Mouse (Mus musculus): ENCODE data around the gene Ces2c. TPM values are rescaled to one million over a fixed set of nuclear protein-coding genes. Genes with fewer than 3 reads are reported as not detected.
"Not testable (repeated sequence)": the region's sequence is repeated elsewhere in the genome, so short reads cannot be mapped to it uniquely, and the experiment has no call there.

Ces2c gene
- total and polyA plus RNA-seq, 2 experiments from 2014 or later = not detected

DNA sequence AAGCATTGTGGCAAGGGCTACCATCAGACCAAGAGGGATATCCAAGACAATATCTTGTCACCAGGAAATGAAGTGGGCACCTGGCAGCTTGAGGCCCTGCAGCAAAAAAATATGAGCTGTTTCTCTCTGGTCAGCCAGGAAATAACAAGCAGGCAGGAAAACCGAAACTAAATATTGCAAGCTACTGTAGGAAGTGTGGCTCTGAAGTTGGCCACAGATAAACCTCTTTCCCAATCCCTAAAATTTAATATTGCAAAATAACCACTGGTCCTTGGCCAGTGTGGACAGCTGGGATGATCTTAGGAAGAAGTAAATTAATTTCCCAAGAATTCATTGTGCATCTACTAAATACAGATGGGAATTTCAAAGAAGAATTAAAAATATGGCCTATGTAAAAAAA is 20.0 kb upstream of the Ces2c start:
- Histone ChIP-seq H3K4me1 (ENCODE audit: control insufficient read depth, insufficient read depth) (no peaks in the 10 kb centered on the region), H3K4me2 (ENCODE audit: low read depth, low read length) (no peak overlapping the region), H3K4me3 (ENCODE audit: low read depth, low read length) (no peak overlapping the region), H3K27ac (ENCODE audit: low read depth) (no peak overlapping the region), H3K36me3 (replicated peaks; ENCODE audit: control insufficient read depth, insufficient read depth, low read length) (no peaks in the 10 kb centered on the region), H3K27me3 (ENCODE audit: control insufficient read depth, insufficient read depth, low read length) (no peaks in the 10 kb centered on the region), H3K9me3 (replicated peaks; ENCODE audit: control insufficient read depth, low read length) (no peaks in the 10 kb centered on the region), H3K9ac (replicated peaks; ENCODE audit: low read depth, low read length) (no peak overlapping the region)
- DNase-seq (ENCODE audit: low spot score) (no peak), ATAC-seq (ENCODE audit: insufficient read depth, low read depth) (no peak)
- TF ChIP-seq EP300 (IDR thresholded peaks at IDR 0.05; ENCODE audit: low read depth) = no peak
- TF ChIP-seq CTCF (IDR thresholded peaks at IDR 0.05; ENCODE audit: low read depth) = no peak
- WGBS = 73% methylated on average over 1 of the region's 1 CpGs

DNA sequence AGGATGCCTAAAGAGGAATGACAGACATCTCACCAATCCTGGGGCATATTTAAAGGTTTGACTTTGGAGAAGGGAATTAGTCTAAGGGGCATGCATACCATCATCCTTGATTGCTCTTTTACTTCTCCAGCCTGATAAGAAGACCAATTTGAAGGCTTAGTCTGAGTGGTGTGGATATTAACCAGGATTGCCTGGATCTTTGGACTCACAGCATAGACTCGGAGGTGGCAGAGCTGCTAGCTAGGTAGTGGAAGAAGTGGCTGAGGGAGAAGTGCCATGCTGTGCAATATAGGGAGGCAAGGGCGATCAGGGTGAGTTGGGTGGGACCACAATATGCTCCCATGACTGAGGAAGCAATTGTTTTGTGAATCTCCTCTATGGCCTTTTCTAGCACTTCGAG is 18.6 kb upstream of the Ces2c start:
- no peaks in the 10 kb centered on the region for H3K9me3 ChIP-seq (replicated peaks; ENCODE audit: control insufficient read depth, low read length)
- no peak overlapping the region for H3K9ac ChIP-seq (replicated peaks; ENCODE audit: low read depth, low read length)
- 59% methylated on average over 3 of the region's 3 CpGs for WGBS
- H3K27ac ChIP-seq (ENCODE audit: low read depth) = no peak overlapping the region
- no peaks in the 10 kb centered on the region for H3K27me3 ChIP-seq (ENCODE audit: control insufficient read depth, insufficient read depth, low read length)
- H3K4me1 ChIP-seq (ENCODE audit: control insufficient read depth, insufficient read depth) = no peaks in the 10 kb centered on the region
- no peak overlapping the region for H3K4me2 ChIP-seq (ENCODE audit: low read depth, low read length)
- no peak overlapping the region for H3K4me3 ChIP-seq (ENCODE audit: low read depth, low read length)
- ATAC-seq (ENCODE audit: insufficient read depth, low read depth) = no peak
- no peak for TF ChIP-seq EP300 (IDR thresholded peaks at IDR 0.05; ENCODE audit: low read depth)
- TF ChIP-seq CTCF (IDR thresholded peaks at IDR 0.05; ENCODE audit: low read depth) = no peak
- DNase-seq (ENCODE audit: low spot score) = no peak
- no peaks in the 10 kb centered on the region for H3K36me3 ChIP-seq (replicated peaks; ENCODE audit: control insufficient read depth, insufficient read depth, low read length)

DNA sequence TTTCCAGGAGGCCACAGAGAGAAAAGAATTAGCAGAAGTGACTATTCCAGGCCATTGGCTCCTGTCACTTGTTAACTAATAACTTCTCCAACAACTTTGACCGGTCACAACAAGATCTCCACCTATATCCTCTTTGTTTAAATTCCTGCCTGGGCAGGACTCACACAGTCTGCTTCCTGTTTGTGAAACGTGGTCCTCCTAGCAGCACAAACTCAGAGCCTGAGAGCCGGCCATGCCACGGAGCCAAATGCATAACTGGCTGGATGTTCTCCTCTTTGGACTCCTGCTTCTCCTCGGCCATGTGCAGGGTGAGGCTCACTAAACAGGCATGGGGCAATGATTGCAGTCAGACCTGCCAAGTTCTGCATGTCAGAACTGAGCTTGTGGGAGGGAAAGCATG is 15.4 kb upstream of the Ces2c start, which contains the start of gene Ces2b:
Gene Ces2b, plus strand, starts transcription at position 133 of the 400 bp plus-strand sequence.
- Histone ChIP-seq H3K27me3 (ENCODE audit: control insufficient read depth, insufficient read depth, low read length) (no peaks in the 10 kb centered on the region), H3K9me3 (replicated peaks; ENCODE audit: control insufficient read depth, low read length) (no peaks in the 10 kb centered on the region), H3K4me1 (ENCODE audit: control insufficient read depth, insufficient read depth) (no peaks in the 10 kb centered on the region), H3K27ac (ENCODE audit: low read depth) (no peak within 1 kb of the TSS), H3K9ac (replicated peaks; ENCODE audit: low read depth, low read length) (no peak within 1 kb of the TSS), H3K4me3 (ENCODE audit: low read depth, low read length) (no peak within 1 kb of the TSS), H3K4me2 (ENCODE audit: low read depth, low read length) (no peak within 1 kb of the TSS), H3K36me3 (replicated peaks; ENCODE audit: control insufficient read depth, insufficient read depth, low read length) (no peaks in the 10 kb centered on the region)
- TF ChIP-seq CTCF (IDR thresholded peaks at IDR 0.05; ENCODE audit: low read depth) (no peak), EP300 (IDR thresholded peaks at IDR 0.05; ENCODE audit: low read depth) (no peak)
- ATAC-seq (ENCODE audit: insufficient read depth, low read depth) (no peak), DNase-seq (ENCODE audit: low spot score) (no peak)
- WGBS = 50% methylated on average over 5 of the region's 5 CpGs

DNA sequence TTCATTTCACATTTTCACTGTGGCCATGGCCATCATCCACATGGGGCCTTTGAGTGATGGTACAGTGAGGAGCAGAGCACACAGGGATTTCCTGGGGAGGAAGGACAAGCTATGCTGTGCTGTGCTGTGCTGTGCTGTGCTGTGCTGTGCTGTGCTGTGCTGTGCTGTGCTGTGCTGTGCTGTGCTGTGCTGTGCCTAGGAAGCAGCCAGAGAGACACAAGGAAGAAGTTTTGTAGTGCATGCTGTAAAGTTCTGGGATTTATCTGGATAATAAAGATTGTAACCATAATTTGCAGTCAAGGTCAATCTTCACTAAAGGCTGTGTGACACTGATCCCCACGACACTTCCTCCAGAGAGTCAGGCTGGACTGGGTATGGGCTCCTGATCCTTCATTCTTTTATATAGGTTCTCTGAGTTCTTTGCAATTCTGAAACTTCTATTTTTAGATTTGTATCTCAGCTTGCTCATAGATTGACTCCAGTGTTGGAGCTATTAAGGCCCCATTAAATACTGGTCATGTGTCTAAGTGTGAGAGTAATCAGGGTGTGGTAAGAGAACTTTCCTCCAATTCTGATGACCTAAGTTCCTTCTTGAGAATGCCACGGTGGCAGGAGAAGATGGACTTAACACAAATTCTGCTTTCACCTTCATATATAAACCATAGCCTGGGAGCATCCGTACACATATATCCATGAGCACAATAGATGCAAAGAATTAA is 5.3 kb upstream of the Ces2c start:
- Histone ChIP-seq H3K9ac (replicated peaks; ENCODE audit: low read depth, low read length) (no peak overlapping the region), H3K4me2 (ENCODE audit: low read depth, low read length) (no peak overlapping the region), H3K27me3 (ENCODE audit: control insufficient read depth, insufficient read depth, low read length) (no peaks in the 10 kb centered on the region), H3K27ac (ENCODE audit: low read depth) (no peak overlapping the region), H3K36me3 (replicated peaks; ENCODE audit: control insufficient read depth, insufficient read depth, low read length) (no peaks in the 10 kb centered on the region), H3K4me1 (ENCODE audit: control insufficient read depth, insufficient read depth) (no peaks in the 10 kb centered on the region), H3K4me3 (ENCODE audit: low read depth, low read length) (no peak overlapping the region), H3K9me3 (replicated peaks; ENCODE audit: control insufficient read depth, low read length) (no peaks in the 10 kb centered on the region)
- TF ChIP-seq CTCF (IDR thresholded peaks at IDR 0.05; ENCODE audit: low read depth) (no peak), EP300 (IDR thresholded peaks at IDR 0.05; ENCODE audit: low read depth) (no peak)
- WGBS = 71% methylated on average over 3 of the region's 3 CpGs
- ATAC-seq (ENCODE audit: insufficient read depth, low read depth) (no peak), DNase-seq (ENCODE audit: low spot score) (no peak)

DNA sequence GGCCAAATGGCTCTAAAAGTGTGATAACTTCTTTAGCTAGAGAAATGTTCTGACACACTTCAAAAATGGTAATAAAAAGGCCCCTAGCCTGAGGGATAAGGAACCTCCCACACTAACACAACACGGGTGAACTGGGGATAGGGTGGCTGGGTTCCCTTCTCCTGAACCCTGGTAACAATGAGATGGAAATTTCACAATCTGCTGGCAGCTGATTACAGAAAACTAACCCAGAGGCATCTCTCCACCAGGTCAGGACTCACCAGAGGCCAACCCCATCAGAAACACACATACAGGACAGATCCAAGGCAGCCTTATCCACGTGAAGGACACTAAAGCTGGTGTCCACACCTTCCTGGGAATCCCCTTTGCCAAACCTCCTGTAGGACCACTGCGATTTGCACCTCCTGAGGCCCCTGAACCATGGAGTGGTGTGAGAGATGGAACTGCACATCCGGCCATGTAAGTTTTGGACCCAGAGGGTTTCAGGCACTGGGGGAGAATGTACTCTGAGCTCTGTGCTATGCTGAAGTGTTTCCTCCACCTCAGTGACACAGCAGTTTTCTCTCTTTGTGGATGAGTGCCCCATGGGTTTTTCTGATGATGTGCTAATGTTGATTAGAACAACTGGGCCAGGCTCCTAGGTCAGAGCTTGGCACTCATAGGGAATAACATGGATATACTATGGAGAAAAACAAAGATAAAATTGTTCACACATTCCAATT is 1.0 kb downstream of the Ces2c start:
- no peak for TF ChIP-seq EP300 (IDR thresholded peaks at IDR 0.05; ENCODE audit: low read depth)
- no peak for TF ChIP-seq CTCF (IDR thresholded peaks at IDR 0.05; ENCODE audit: low read depth)
- no peaks in the 10 kb centered on the region for H3K27me3 ChIP-seq (ENCODE audit: control insufficient read depth, insufficient read depth, low read length)
- H3K4me1 ChIP-seq (ENCODE audit: control insufficient read depth, insufficient read depth) = no peaks in the 10 kb centered on the region
- no peak overlapping the region for H3K27ac ChIP-seq (ENCODE audit: low read depth)
- no peak for DNase-seq (ENCODE audit: low spot score)
- ATAC-seq (ENCODE audit: insufficient read depth, low read depth) = no peak
- H3K4me3 ChIP-seq (ENCODE audit: low read depth, low read length) = no peak overlapping the region
- no peaks in the 10 kb centered on the region for H3K9me3 ChIP-seq (replicated peaks; ENCODE audit: control insufficient read depth, low read length)
- 69% methylated on average over 4 of the region's 4 CpGs for WGBS
- no peaks in the 10 kb centered on the region for H3K36me3 ChIP-seq (replicated peaks; ENCODE audit: control insufficient read depth, insufficient read depth, low read length)
- H3K4me2 ChIP-seq (ENCODE audit: low read depth, low read length) = no peak overlapping the region
- H3K9ac ChIP-seq (replicated peaks; ENCODE audit: low read depth, low read length) = no peak overlapping the region

DNA sequence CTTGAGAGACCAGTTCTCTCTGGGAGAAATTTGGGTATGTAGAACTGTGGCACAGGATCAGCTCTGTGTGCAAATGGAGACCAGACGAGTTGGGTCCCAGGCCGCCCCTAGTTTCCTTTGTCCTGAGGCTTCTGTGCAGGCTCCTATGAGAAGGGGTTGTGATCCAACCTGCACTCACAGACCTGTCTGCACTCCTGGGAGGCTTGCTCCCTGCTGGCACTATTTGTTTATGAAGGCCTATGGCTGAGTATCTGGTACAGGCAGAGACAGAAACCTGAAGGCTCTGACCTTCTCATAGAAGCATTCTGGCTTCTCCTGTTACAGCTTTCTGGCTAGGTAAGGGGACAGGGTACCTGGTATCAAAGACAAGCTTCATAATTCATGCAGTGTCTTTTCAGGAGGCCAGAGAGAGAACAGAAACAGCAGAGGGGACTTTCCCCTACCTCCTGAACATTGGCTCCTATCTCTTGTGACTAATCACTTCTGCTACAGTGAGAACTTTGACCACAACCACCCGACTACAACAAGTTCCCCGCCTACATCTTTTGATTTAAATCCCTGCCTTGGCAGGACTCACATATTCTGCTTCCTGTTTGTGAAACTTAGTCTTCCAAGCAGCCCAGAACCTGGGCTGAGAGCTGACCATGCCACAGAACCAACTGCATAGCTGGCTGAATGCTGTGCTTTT is 20.1 kb downstream of the Ces2c start:
- not testable (repeated sequence) for H3K9me3 ChIP-seq (replicated peaks; ENCODE audit: control insufficient read depth, low read length); H3K27me3 ChIP-seq (ENCODE audit: control insufficient read depth, insufficient read depth, low read length); DNase-seq (ENCODE audit: low spot score); H3K27ac ChIP-seq (ENCODE audit: low read depth); H3K4me3 ChIP-seq (ENCODE audit: low read depth, low read length); H3K9ac ChIP-seq (replicated peaks; ENCODE audit: low read depth, low read length); H3K4me1 ChIP-seq (ENCODE audit: control insufficient read depth, insufficient read depth); H3K36me3 ChIP-seq (replicated peaks; ENCODE audit: control insufficient read depth, insufficient read depth, low read length); ATAC-seq (ENCODE audit: insufficient read depth, low read depth); H3K4me2 ChIP-seq (ENCODE audit: low read depth, low read length)
- WGBS = no CpG with 5 or more reads among the region's 4 CpGs

DNA sequence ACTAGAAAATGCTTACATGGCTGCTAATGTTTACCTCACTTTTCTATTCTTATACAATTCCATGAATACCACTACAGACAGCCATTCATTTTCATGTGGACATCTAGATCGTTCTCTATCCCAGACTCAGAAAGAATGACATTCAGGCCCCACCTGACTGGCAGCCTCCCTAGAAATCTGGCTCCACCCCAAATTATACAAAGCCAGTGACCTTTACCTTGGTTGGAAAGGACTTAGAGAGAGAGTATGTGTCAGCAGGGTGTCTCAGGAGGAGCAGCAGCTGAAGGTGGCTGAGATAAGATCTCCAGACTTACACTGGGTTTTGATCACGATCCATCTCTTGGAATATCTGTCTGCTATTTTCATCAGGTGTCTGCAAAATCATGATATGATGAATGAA is 22.0 kb downstream of the Ces2c start:
- not testable (repeated sequence) for H3K27ac ChIP-seq (ENCODE audit: low read depth); ATAC-seq (ENCODE audit: insufficient read depth, low read depth); H3K36me3 ChIP-seq (replicated peaks; ENCODE audit: control insufficient read depth, insufficient read depth, low read length); H3K27me3 ChIP-seq (ENCODE audit: control insufficient read depth, insufficient read depth, low read length); H3K4me3 ChIP-seq (ENCODE audit: low read depth, low read length); H3K4me2 ChIP-seq (ENCODE audit: low read depth, low read length); H3K4me1 ChIP-seq (ENCODE audit: control insufficient read depth, insufficient read depth); H3K9me3 ChIP-seq (replicated peaks; ENCODE audit: control insufficient read depth, low read length); DNase-seq (ENCODE audit: low spot score); H3K9ac ChIP-seq (replicated peaks; ENCODE audit: low read depth, low read length)
- WGBS = no CpG with 5 or more reads among the region's 2 CpGs
